Mouse (Mus musculus) heart, postnatal 0 days (tissue): Measurements from ENCODE around the gene H3f3a.

ENCODE experiments used
- CTCF ChIP-seq: IDR thresholded peaks from 2 replicates; pipeline ENCODE4 v1.5.1; 2016; ENCODE audit warnings: antibody characterized with exemption, control low read depth, low read depth
- EP300 ChIP-seq: IDR thresholded peaks from 2 replicates; pipeline ENCODE4 v1.6.1; 2016; ENCODE audit warnings: antibody characterized with exemption, low read depth

DNA sequence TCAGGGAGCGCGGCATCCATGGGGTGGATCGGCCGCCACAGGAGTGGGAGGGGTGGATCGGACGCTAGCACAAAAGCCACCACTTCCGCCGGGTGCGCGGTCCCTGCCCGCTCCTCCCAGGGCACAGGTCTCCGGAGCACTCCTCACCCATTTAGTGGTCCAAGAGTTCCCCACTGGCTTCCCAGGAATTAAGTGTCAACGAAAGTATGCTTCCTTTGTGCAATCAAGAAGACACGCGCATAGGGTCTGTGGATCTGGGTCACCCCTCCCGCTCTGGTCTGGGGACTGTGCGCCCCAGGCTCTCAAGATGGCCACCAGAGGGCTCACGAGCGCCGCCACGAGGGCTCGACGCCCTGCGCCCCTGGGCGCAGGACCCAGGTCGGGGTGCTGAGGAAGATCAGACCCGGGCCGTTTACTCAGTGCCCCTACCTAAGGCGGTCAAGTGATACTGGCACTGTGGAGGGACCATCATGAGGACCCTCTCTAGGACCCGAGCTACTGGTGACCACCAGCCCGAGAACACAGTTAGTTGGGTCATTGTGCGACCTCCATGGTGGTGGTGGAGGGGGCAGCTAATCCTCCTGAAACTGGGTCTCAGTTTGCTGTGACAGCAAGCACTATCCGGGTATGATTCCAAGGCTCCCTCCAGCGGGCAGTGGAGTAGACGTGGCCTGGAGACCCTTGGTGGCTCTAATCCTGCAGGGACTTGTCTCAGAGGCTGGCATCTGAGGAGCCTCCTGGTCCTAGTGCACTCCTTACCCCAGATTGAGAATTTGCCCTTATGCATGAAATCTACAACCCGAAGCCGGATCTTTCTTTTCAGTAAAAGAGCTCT is 45.2 kb downstream of the H3f3a start:
- peak; percentile 68 for TF ChIP-seq CTCF
- TF ChIP-seq EP300, result no peak
